In the genomic region with DNA sequence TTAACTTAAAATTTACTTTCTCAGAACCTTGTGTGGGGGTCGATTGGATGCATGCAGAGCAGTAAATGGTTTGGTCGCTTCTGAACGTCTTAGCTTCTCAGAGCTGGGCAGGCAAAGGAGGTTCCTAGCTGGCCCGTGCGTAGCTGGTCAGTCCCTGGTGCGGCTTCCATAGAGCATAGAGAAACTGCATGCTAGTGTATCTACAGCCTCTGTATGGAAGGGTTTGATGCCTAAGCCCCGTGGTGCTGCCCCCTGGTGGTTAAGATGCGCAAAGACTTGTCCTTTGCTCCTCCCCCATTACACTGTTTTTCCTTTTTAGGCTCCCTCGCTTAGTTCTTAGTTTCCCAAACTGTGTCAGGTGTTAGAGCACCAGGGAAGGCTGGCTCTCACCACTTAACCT, we compare ENCODE assay signal across 8 mouse cellular contexts. TPM values are rescaled to one million over a fixed set of nuclear protein-coding genes. Genes with fewer than 3 reads are reported as not detected.
DNase-seq lines count a peak whose midpoint lies in the region; ATAC-seq lines count a peak whose summit lies in the region.

No protein-coding gene starts in this region.

- peaks cover 27% of the 10 kb centered on the region; the same call in 1 of the 2 replicates for H3K4me1 ChIP-seq in embryonic facial prominence, embryonic 12.5 days
- H3K4me1 ChIP-seq in limb, embryonic 10.5 days, result peaks cover 31% of the 10 kb centered on the region
- H3K4me1 ChIP-seq in midbrain, embryonic 12.5 days, result peaks cover 42% of the 10 kb centered on the region

- no peak overlapping the region for H3K27ac ChIP-seq in embryonic facial prominence, embryonic 12.5 days
- no peak overlapping the region for H3K27ac ChIP-seq in limb, embryonic 10.5 days
- H3K27ac ChIP-seq in midbrain, embryonic 12.5 days (replicated peaks), result peak overlapping the region; percentile 58

- H3K9ac ChIP-seq in embryonic facial prominence, embryonic 12.5 days, result no peak overlapping the region
- no peak overlapping the region for H3K9ac ChIP-seq in midbrain, embryonic 12.5 days (replicated peaks)

- peak; percentile 58 for DNase-seq in 3134 (ENCODE audit: extremely low read depth, insufficient read length, low spot score)
- peak; percentile 87 for DNase-seq in adrenal gland, postnatal 25 days
- peak; percentile 98 for DNase-seq in heart, adult 11 months
- peak; percentile 85 for DNase-seq in kidney, adult 11 months
- DNase-seq in limb, embryonic 10.5 days (ENCODE audit: low spot score), result peak; percentile 90
- DNase-seq in skeletal muscle tissue, adult 2 months (ENCODE audit: low read depth, low spot score), result peak; percentile 91

- no peaks in the 10 kb centered on the region for H3K27me3 ChIP-seq in embryonic facial prominence, embryonic 12.5 days
- H3K27me3 ChIP-seq in limb, embryonic 10.5 days (ENCODE audit: low read depth, poor library complexity, severe bottlenecking), result 0 out of 2 replicates have a peak, but pooled peaks cover 3% of the 10 kb centered on the region
- no peaks in the 10 kb centered on the region for H3K27me3 ChIP-seq in midbrain, embryonic 12.5 days

- ATAC-seq in embryonic facial prominence, embryonic 12.5 days (ENCODE audit: insufficient number of reproducible peaks, insufficient read depth, low FRiP score, low TSS enrichment), result peak; percentile 57
- peak; percentile 38 for ATAC-seq in midbrain, embryonic 12.5 days (ENCODE audit: low FRiP score, low read depth)

- peak overlapping the region; percentile 91; the same call in 1 of the 2 replicates for H3K4me3 ChIP-seq in embryonic facial prominence, embryonic 12.5 days
- peak overlapping the region; percentile 88 for H3K4me3 ChIP-seq in limb, embryonic 10.5 days
- peak overlapping the region; percentile 60 for H3K4me3 ChIP-seq in midbrain, embryonic 12.5 days

- no peaks in the 10 kb centered on the region for H3K9me3 ChIP-seq in embryonic facial prominence, embryonic 12.5 days
- H3K9me3 ChIP-seq in limb, embryonic 10.5 days (replicated peaks), result no peaks in the 10 kb centered on the region
- no peaks in the 10 kb centered on the region for H3K9me3 ChIP-seq in midbrain, embryonic 12.5 days

- 3% methylated on average over 9 of the region's 9 CpGs for WGBS in embryonic facial prominence, embryonic 12.5 days
- 7% methylated on average over 9 of the region's 9 CpGs for WGBS in limb, embryonic 10.5 days
- 3% methylated on average over 9 of the region's 9 CpGs for WGBS in midbrain, embryonic 12.5 days

- peak overlapping the region; percentile 80 for H3K4me2 ChIP-seq in embryonic facial prominence, embryonic 12.5 days (replicated peaks)
- peak overlapping the region; percentile 71 for H3K4me2 ChIP-seq in midbrain, embryonic 12.5 days (replicated peaks)

- H3K36me3 ChIP-seq in embryonic facial prominence, embryonic 12.5 days, result no peaks in the 10 kb centered on the region
- H3K36me3 ChIP-seq in limb, embryonic 10.5 days, result no peaks in the 10 kb centered on the region
- H3K36me3 ChIP-seq in midbrain, embryonic 12.5 days, result no peaks in the 10 kb centered on the region

RNA-seq across cellular contexts. Expression of a gene that starts 2.1 kb away (rescaled TPM):
- total RNA-seq in adrenal gland, postnatal 25 days (2021), result 23.7 and 26.5 TPM in 2 replicates
- 14.4 and 15.7 TPM in 2 replicates for polyA plus RNA-seq in embryonic facial prominence, embryonic 12.5 days (2016; fragmentation: Nextera tagmentation; extraction: Ambion mirVana)
- 5.4 and 8.0 TPM in 2 replicates for polyA plus RNA-seq in limb, embryonic 10.5 days (2016; fragmentation: Nextera tagmentation; extraction: Ambion mirVana)
- 16.6 and 18.7 TPM in 2 replicates for polyA plus RNA-seq in midbrain, embryonic 12.5 days (2016; fragmentation: Nextera tagmentation; extraction: Ambion mirVana)
